Mouse (Mus musculus) limb, embryonic 11.5 days (tissue): ENCODE data around the gene Tmem234. TPM values are rescaled to one million over a fixed set of nuclear protein-coding genes. Genes with fewer than 3 reads are reported as not detected.
"Not testable (repeated sequence)": the region's sequence is repeated elsewhere in the genome, so short reads cannot be mapped to it uniquely, and the experiment has no call there.

Source experiments
- ATAC-seq: fragments of 200-750 bp; cut with Nextera tagmentation; 2 replicates; pipeline ENCODE4 v1.8.0; 2017; ENCODE audit warnings: low read depth; ENCODE audit not compliant: insufficient number of reproducible peaks, low FRiP score, low TSS enrichment
- DNase-seq: peaks from one replicate; pipeline ENCODE4 v3.0.0-alpha.2; 2015; ENCODE audit warnings: low spot score
- H3K27ac ChIP-seq: fragments of 300-500 bp; sonication (generic); replicated peaks from 2 replicates; pipeline ENCODE4 v1.5.1; 2014; ENCODE audit warnings: low read depth, mild to moderate bottlenecking, low read length
- H3K27me3 ChIP-seq: fragments of 300-500 bp; sonication (generic); 2 replicates; pipeline ENCODE4 v1.6.1; 2014; ENCODE audit warnings: mild to moderate bottlenecking, low read length, mixed read lengths; ENCODE audit not compliant: control insufficient read depth, insufficient read depth
- H3K36me3 ChIP-seq: fragments of 300-500 bp; sonication (generic); 2 replicates; pipeline ENCODE4 v1.6.1; 2014; ENCODE audit warnings: mild to moderate bottlenecking, low read length, moderate library complexity, mixed read lengths; ENCODE audit not compliant: control insufficient read depth, insufficient read depth
- H3K4me1 ChIP-seq: fragments of 300-500 bp; sonication (generic); 2 replicates; pipeline ENCODE4 v1.6.1; 2014; ENCODE audit warnings: low read length, mixed read lengths; ENCODE audit not compliant: control insufficient read depth, insufficient read depth
- H3K4me2 ChIP-seq: fragments of 300-500 bp; sonication (generic); 2 replicates; pipeline ENCODE4 v1.6.1; 2014; ENCODE audit warnings: low read depth, mild to moderate bottlenecking, moderate library complexity; ENCODE audit not compliant: severe bottlenecking
- H3K4me3 ChIP-seq: fragments of 300-500 bp; sonication (generic); 2 replicates; pipeline ENCODE4 v1.5.1; 2014; ENCODE audit warnings: low read depth, low read length
- H3K9ac ChIP-seq: fragments of 300-500 bp; sonication (generic); 2 replicates; pipeline ENCODE4 v1.6.1; 2014; ENCODE audit warnings: mild to moderate bottlenecking, low read length
- H3K9me3 ChIP-seq: fragments of 300-500 bp; sonication (generic); 2 replicates; pipeline ENCODE4 v1.6.1; 2016; ENCODE audit warnings: low read length; ENCODE audit not compliant: control insufficient read depth
- WGBS: fragments of 180-500 bp; shearing (Covaris S2); extraction: QIAGEN DNeasy Blood & Tissue Kit; methylation state at CpG from one replicate; pipeline ENCODE4 v1.1.7; 2014; 5-methylcytosine and 5-hydroxymethylcytosine counted together
- polyA plus RNA-seq: library from polyadenylated mRNA; unstranded; fragments of >200 nt; fragmentation: Nextera tagmentation; extraction: Ambion mirVana; gene quantifications from 2 replicates; pipeline ENCODE4 v1.2.1, GENCODE M21; 2014

Gene Tmem234
- 202 and 207 TPM in 2 replicates for polyA plus RNA-seq

DNA sequence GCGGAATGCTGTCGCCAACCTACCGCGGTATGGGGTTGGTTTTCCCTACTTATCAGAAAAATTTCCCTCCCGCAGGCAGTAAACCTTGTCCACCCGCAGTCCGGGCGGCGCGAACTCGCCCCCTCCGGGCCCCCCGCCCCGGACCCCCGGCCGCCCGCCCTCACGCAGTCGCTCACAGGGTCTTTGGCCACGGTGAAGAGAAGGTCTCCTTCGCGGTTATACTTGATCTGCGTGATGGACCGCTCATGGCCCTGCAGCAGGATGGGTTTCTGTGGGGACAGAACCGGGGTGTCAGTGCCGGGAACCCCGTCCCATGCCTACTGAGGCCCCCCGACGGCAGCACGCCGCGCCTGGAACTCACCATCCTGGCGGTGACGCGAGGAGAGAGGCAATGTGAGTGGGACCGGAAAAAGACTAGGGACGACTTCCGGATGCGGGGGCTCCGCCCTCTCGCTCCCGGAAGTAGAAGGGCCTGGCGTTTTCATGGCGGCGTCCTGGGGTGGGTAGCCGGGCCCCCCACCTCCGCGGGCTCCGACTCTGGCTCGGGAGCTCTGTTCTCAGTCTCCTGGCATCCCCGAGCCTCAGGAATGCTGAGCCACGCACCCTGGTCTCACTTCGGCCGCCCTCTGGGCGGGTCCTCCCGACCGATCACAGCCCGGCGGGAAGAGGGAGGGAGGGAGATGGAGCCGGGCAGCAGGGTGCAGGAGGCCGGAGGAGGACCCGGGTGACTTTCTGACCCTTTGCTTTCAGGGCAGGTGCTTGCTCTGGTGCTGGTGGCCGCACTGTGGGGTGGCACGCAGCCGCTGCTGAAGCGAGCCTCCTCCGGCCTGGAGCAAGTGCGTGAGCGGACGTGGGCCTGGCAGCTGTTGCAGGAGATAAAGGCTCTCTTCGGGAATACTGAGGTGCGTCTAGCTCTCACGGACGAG lies at the start of gene Tmem234, which contains the start of gene Eif3i:
Tmem234 (plus strand) TSS at position 436 of the 926 bp plus-strand sequence.
Eif3i (minus strand) TSS at position 416 of the 926 bp plus-strand sequence.
- Histone ChIP-seq H3K4me3 (peak within 1 kb of the TSS; percentile 96), H3K27ac (peak within 1 kb of the TSS; percentile 62), H3K27me3 (no peaks in the 10 kb centered on the region), H3K9me3 (no peaks in the 10 kb centered on the region), H3K4me1 (peaks cover 13% of the 10 kb centered on the region), H3K4me2 (peak within 1 kb of the TSS; percentile 69), H3K9ac (peak within 1 kb of the TSS; percentile 84), H3K36me3 (peaks cover 4% of the 10 kb centered on the region; the same call in 1 of the 2 replicates)
- ATAC-seq (peak; percentile 78), DNase-seq (peak; percentile 85)
- under 1% methylated on average over 70 of the region's 74 CpGs for WGBS

DNA sequence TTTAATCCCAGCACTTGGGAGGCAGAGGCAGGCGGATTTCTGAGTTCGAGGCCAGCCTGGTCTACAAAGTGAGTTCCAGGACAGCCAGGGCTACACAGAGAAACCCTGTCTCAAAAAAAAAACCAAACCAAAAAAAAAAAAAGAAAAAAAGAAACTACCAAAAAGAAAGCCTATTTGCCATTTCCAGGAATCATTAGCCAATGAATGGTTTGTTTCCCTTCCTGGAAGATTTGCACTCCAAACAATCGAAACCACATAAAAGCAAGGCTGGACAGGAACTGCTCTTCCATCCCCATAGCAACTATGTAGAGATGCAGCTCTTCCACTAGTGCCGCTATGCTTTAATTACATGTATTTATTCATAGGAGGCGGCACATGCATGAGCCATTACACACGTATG lies 46.0 kb upstream of the Tmem234 start:
- not testable (repeated sequence) for DNase-seq, H3K4me2 ChIP-seq, H3K27me3 ChIP-seq, H3K9ac ChIP-seq, H3K36me3 ChIP-seq, ATAC-seq, H3K27ac ChIP-seq, H3K4me3 ChIP-seq, H3K9me3 ChIP-seq
- 91% methylated on average over 6 of the region's 6 CpGs for WGBS
- H3K4me1 ChIP-seq, result peaks cover 13% of the 10 kb centered on the region

DNA sequence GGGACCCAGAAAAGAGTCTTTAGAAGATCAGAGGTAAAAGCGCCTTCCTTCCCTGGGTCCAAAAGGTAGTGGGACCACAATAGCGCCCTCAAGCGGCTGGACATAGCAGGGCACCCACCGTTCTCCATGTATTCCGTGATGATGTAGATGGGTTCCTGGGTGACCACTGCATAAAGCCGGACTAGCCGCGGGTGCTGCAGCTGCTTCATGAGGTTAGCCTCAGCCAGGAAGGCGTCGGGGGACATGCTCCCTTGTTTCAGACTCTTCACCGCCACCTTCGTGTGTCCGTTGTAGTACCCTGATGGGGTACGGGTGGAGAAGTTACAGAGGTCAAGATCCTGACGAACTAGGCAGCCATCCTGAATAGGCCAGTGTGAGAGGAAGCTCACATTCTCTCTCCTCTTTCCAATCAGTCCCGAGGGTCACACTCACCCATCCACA lies 45.0 kb upstream of the Tmem234 start:
- peak; percentile 81 for DNase-seq

DNA sequence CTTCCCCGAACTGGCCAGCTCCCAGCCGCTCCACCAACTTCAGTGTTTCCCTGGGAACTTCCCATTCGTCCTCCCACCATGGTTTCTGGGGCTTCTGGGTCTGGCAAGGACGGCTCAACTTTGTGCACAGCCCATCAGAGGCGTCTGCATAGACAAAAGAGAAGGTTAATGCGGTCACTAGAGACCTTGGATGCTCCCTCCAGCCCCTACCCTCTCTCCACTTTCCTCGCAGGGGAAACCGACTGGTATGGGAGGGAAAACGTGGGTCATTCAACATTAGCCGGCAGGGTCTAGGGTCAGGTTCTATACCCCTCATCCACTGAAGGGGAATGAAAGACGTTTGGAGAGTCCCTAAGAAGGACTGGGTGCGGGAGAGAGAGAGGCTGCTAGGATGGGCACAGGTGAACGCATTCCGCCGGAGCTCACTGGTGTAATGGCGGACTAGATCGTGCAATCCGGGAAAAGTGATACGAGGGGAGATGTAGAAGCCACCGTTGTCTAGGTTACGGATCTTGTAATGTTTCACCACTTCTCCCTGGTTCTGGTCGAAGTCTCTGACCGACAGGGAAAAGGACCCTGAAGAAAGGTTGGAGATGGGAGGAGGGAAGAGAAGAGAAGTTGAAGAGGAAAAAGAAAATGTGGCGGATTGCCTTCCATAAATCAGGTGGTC lies 44.5 kb upstream of the Tmem234 start:
- Histone ChIP-seq H3K4me2 (peak overlapping the region; percentile 74), H3K27me3 (no peaks in the 10 kb centered on the region), H3K4me1 (peaks cover 5% of the 10 kb centered on the region; the same call in 1 of the 2 replicates), H3K9me3 (no peaks in the 10 kb centered on the region), H3K4me3 (peak overlapping the region; percentile 53), H3K9ac (peak overlapping the region; percentile 49), H3K36me3 (no peaks in the 10 kb centered on the region), H3K27ac (0 out of 2 replicates have a peak overlapping the region, but pooled peaks have one; percentile 30)
- 0 out of 2 replicates have a peak, but pooled peaks have one; percentile 9 for ATAC-seq
- DNase-seq, result no peak
- under 1% methylated on average over 24 of the region's 24 CpGs for WGBS

More for the DNA sequence above, 45.0 kb upstream of the Tmem234 start:
- no peak overlapping the region for H3K27ac ChIP-seq
- H3K36me3 ChIP-seq, result no peaks in the 10 kb centered on the region
- ATAC-seq, result no peak
- WGBS, result 4% methylated on average over 16 of the region's 16 CpGs
- H3K4me3 ChIP-seq, result peak overlapping the region; percentile 53
- H3K27me3 ChIP-seq, result no peaks in the 10 kb centered on the region
- peak overlapping the region; percentile 49 for H3K9ac ChIP-seq
- H3K4me2 ChIP-seq, result peak overlapping the region; percentile 74
- H3K9me3 ChIP-seq, result no peaks in the 10 kb centered on the region
- peaks cover 6% of the 10 kb centered on the region for H3K4me1 ChIP-seq

DNA sequence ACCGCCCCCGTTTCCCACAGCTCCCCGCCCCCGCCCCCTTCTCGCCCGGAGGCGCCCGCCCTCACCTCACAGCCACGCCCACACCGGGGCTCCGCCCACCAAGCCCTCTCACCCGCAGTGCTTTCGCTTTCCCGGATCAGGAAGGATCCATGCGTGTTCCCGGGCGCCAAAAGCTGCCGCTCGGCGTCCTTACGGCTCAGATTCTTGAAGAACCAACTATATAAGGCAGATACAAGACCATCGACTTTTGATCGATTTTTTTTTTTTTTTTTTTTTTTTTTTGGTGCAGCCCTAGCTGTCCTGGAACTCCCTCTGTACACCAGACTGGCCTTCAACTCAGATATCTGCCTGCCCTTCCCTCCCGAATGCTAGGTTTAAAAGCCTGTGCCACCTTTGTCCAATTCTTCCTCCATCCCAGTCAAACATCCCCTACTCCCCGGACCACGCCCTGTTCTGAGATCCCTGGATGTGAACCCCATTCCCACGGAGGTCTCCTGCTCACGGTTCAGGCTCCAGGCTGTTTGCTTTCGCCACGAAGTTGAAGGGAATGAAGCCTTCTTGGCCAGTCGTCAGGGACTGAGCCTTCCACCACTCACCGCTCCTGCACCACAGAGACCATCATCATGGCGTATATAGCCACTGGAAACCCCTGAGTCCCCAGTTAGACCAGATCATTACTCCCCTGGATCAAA lies 43.8 kb upstream of the Tmem234 start:
- DNase-seq, result peak; percentile 96
- Histone ChIP-seq H3K9me3 (no peaks in the 10 kb centered on the region), H3K27ac (no peak overlapping the region), H3K9ac (peak overlapping the region; percentile 49), H3K4me1 (peaks cover 5% of the 10 kb centered on the region; the same call in 1 of the 2 replicates), H3K27me3 (no peaks in the 10 kb centered on the region), H3K36me3 (no peaks in the 10 kb centered on the region), H3K4me2 (peak overlapping the region; percentile 74), H3K4me3 (peak overlapping the region; percentile 53)
- ATAC-seq, result peak; percentile 69
- 8% methylated on average over 33 of the region's 33 CpGs for WGBS

DNA sequence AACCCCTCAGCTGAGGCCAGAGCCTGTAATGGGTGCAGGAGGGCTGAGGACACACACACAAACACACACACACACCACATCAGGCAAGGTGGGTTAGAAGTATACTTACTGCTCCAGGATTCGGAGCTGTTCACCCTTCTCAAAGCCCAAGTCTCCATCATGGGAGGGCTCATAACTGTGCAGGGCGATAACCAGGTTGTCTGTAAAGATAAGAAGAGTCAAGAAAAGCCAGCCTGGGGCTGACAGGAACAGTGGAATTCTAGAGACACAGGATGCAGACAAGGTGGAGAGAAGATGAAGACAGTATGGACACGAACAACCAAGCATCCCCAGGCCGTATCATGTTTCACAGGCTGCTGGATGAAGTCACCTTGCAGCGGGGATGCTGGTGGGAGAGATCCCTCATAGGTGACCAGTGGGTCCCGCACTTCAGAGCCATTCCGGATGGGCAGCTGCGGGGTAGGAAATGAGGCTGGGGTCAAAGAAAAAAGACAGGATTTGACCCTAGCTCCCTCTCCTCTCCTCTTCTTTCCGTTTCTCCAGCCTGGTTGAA lies 43.1 kb upstream of the Tmem234 start:
- H3K27ac ChIP-seq, result no peak overlapping the region
- WGBS, result 61% methylated on average over 9 of the region's 9 CpGs

DNA sequence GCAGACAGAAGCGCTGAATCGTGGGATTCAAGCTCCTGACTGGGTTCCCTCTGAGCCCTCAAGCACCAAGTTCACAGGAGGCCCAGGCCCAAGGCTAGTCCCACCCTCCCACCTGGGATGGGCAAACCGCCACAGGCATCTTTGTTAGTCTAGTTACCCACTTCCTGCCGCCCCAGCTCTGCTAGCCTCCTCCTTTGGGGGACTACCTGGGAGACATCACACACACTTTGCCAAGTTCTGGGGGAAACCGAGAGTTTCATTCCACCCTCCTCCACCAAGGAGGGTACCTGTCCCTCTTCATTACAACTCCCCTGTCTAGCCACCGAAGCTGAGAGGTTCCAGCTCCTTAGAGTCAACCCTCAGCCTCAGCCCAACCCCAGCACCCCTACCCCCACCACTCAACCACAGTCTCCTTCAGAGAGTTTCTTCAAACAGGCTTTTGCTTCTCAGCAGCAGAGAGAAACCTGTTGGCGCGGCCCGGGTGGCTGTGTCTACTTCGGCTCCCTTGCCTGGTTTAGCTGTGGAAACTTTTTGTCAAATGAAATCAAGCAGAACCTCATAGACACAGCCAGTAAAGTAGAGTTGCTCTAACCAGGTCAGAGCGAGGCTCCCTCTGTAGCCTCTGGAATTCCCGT lies 42.0 kb upstream of the Tmem234 start:
- H3K36me3 ChIP-seq, result no peaks in the 10 kb centered on the region
- H3K4me3 ChIP-seq, result no peak overlapping the region
- H3K27me3 ChIP-seq, result no peaks in the 10 kb centered on the region
- H3K4me2 ChIP-seq, result no peak overlapping the region
- H3K9ac ChIP-seq, result no peak overlapping the region
- 80% methylated on average over 12 of the region's 12 CpGs for whole genome bisulfite sequencing
- DNase-seq, result no peak
- peaks cover 7% of the 10 kb centered on the region for H3K4me1 ChIP-seq
- H3K27ac ChIP-seq, result no peak overlapping the region
- no peak for ATAC-seq
- H3K9me3 ChIP-seq, result no peaks in the 10 kb centered on the region

More for the DNA sequence above, 43.1 kb upstream of the Tmem234 start:
- Histone ChIP-seq H3K4me2 (peak overlapping the region; percentile 74; the same call in 1 of the 2 replicates), H3K36me3 (no peaks in the 10 kb centered on the region), H3K27me3 (no peaks in the 10 kb centered on the region), H3K9ac (peak overlapping the region; percentile 49; the same call in 1 of the 2 replicates), H3K4me1 (peaks cover 5% of the 10 kb centered on the region; the same call in 1 of the 2 replicates), H3K4me3 (no peak overlapping the region), H3K9me3 (no peaks in the 10 kb centered on the region)
- DNase-seq, result no peak
- no peak for ATAC-seq
